Mouse (Mus musculus) liver, adult 2 months (tissue): ENCODE measurements around the gene 1700030J22Rik. TPM values are rescaled to one million over a fixed set of nuclear protein-coding genes. Genes with fewer than 3 reads are reported as not detected.

Experiments used
- DNase-seq: peaks from one replicate; pipeline ENCODE4 v3.0.0-alpha.2; 2011; ENCODE audit warnings: low read depth, low spot score; ENCODE audit errors: extremely low read depth
- H3K27ac ChIP-seq: fragments of 200-500 bp; replicated peaks from 2 replicates; pipeline ENCODE4 v1.5.1; 2012; ENCODE audit warnings: low read depth, mild to moderate bottlenecking, control low read depth, inconsistent platforms, low read length; ENCODE audit not compliant: insufficient read depth
- H3K27me3 ChIP-seq: fragments of 200-500 bp; 2 replicates; pipeline ENCODE4 v1.6.1; 2012; ENCODE audit warnings: mild to moderate bottlenecking, moderate library complexity, low read length, inconsistent platforms; ENCODE audit not compliant: control insufficient read depth, insufficient read depth
- H3K36me3 ChIP-seq: fragments of 200-500 bp; 2 replicates; pipeline ENCODE4 v1.6.1; 2012; ENCODE audit warnings: low read length, inconsistent platforms; ENCODE audit not compliant: control insufficient read depth, insufficient read depth
- H3K4me1 ChIP-seq: fragments of 200-500 bp; 2 replicates; pipeline ENCODE4 v1.6.1; 2011; ENCODE audit warnings: low read length; ENCODE audit not compliant: control insufficient read depth, insufficient read depth
- H3K4me3 ChIP-seq: fragments of 200-500 bp; 2 replicates; pipeline ENCODE4 v1.5.1; 2011; ENCODE audit warnings: low read depth, mild to moderate bottlenecking, control low read depth, low read length, moderate library complexity; ENCODE audit not compliant: insufficient read depth
- H3K79me2 ChIP-seq: fragments of 200-500 bp; 2 replicates; pipeline ENCODE4 v1.6.1; 2012; ENCODE audit warnings: inconsistent platforms, mild to moderate bottlenecking, low read length, moderate library complexity; ENCODE audit not compliant: control insufficient read depth, insufficient read depth
- H3K9ac ChIP-seq: fragments of 200-500 bp; 2 replicates; pipeline ENCODE4 v1.6.1; 2012; ENCODE audit warnings: low read depth, mild to moderate bottlenecking, control low read depth, inconsistent platforms, low read length
- CTCF ChIP-seq: fragments of 200-500 bp; IDR thresholded peaks from 2 replicates; pipeline ENCODE4 v1.5.1; 2011; ENCODE audit warnings: low read depth, low read length, control low read depth
- POLR2A ChIP-seq: fragments of 200-500 bp; IDR thresholded peaks from 2 replicates; pipeline ENCODE4 v1.6.1; 2011; ENCODE audit warnings: low read length, control low read depth; ENCODE audit not compliant: insufficient read depth; ENCODE audit errors: extremely low read depth
- WGBS: fragments of 180-500 bp; shearing (Covaris S2); methylation state at CpG from one replicate; pipeline ENCODE4 v1.1.7; 2018; 5-methylcytosine and 5-hydroxymethylcytosine counted together
- polyA plus RNA-seq: library from polyadenylated mRNA; depleted of rRNA; stranded (reverse); fragments of >200 nt; gene quantifications from 2 replicates; pipeline ENCODE4 v1.2.3, GENCODE M21; 2012
- total RNA-seq: library from RNA; depleted of rRNA; stranded (reverse); fragments of >200 nt; gene quantifications from 2 replicates; pipeline ENCODE4 v1.2.3, GENCODE M21; 2014

1700030J22Rik gene
- total and polyA plus RNA-seq, 2 experiments: 0.15 to 0.18 TPM

DNA sequence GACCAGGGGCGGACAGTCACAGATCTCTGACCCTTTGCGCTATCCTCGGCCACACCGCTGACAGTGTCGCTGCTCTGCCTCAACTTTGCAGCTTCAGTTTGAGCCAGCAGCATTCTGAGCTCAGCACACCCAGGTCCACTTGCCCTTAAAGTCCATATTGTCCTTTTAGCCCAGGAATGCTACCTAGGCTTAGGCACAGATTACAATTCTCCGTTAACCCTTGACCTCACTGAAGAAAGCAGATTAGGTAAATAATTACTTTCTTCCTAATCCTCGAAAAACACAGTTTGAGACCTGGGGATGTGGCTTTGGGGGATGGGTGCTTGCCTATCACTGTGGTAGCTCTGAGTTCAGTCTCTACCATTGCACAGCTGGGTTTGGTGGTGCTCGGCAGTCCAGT lies 12.5 kb upstream of the 1700030J22Rik start:
- Histone ChIP-seq H3K4me1 (peaks cover 5% of the 10 kb centered on the region), H3K4me3 (no peak overlapping the region), H3K79me2 (peaks cover 17% of the 10 kb centered on the region; the same call in 1 of the 2 replicates), H3K9ac (no peak overlapping the region), H3K27me3 (no peaks in the 10 kb centered on the region), H3K36me3 (peaks cover 19% of the 10 kb centered on the region; the same call in 1 of the 2 replicates), H3K27ac (no peak overlapping the region)
- WGBS: 31% methylated on average over 8 of the region's 8 CpGs
- DNase-seq: peak; percentile 68
- no peak for TF ChIP-seq POLR2A
- TF ChIP-seq CTCF: no peak

GRCm38 (mm10) chr8:116989842-116990241 lies 11.1 kb upstream of the 1700030J22Rik start:
- Histone ChIP-seq H3K27ac (no peak overlapping the region), H3K9ac (no peak overlapping the region), H3K79me2 (peaks cover 17% of the 10 kb centered on the region; the same call in 1 of the 2 replicates), H3K27me3 (no peaks in the 10 kb centered on the region), H3K36me3 (peaks cover 25% of the 10 kb centered on the region; the same call in 1 of the 2 replicates), H3K4me1 (peaks cover 5% of the 10 kb centered on the region), H3K4me3 (no peak overlapping the region)
- whole genome bisulfite sequencing: 88% methylated on average over 3 of the region's 3 CpGs
- TF ChIP-seq CTCF: no peak; the same call in 1 of the 2 replicates
- TF ChIP-seq POLR2A: no peak
- DNase-seq: no peak

GRCm38 (mm10) chr8:116980117-116980516 lies 1.4 kb upstream of the 1700030J22Rik start:
- WGBS: 15% methylated on average over 4 of the region's 4 CpGs
- no peaks in the 10 kb centered on the region for H3K79me2 ChIP-seq
- peak; percentile 48 for DNase-seq
- H3K27me3 ChIP-seq: no peaks in the 10 kb centered on the region
- no peak overlapping the region for H3K9ac ChIP-seq
- 0 out of 2 replicates have a peak overlapping the region, but pooled peaks have one; percentile 2 for H3K4me3 ChIP-seq
- H3K36me3 ChIP-seq: peaks cover 14% of the 10 kb centered on the region
- peaks cover 4% of the 10 kb centered on the region; the same call in 1 of the 2 replicates for H3K4me1 ChIP-seq
- H3K27ac ChIP-seq: no peak overlapping the region
- no peak for TF ChIP-seq POLR2A
- peak; percentile 14; the same call in 1 of the 2 replicates for TF ChIP-seq CTCF

GRCm38 (mm10) chr8:116978052-116978451 lies 707 bp downstream of the 1700030J22Rik start:
- 30% methylated on average over 8 of the region's 8 CpGs for WGBS
- TF ChIP-seq CTCF (no peak), POLR2A (no peak)
- peaks cover 3% of the 10 kb centered on the region; the same call in 1 of the 2 replicates for H3K36me3 ChIP-seq

GRCm38 (mm10) chr8:116975606-116976005 lies 3.2 kb downstream of the 1700030J22Rik start:
- Histone ChIP-seq H3K4me1 (peaks cover 4% of the 10 kb centered on the region; the same call in 1 of the 2 replicates), H3K4me3 (no peak overlapping the region), H3K27ac (0 out of 2 replicates have a peak overlapping the region, but pooled peaks have one; percentile 7), H3K9ac (no peak overlapping the region), H3K27me3 (no peaks in the 10 kb centered on the region), H3K79me2 (no peaks in the 10 kb centered on the region), H3K36me3 (no peaks in the 10 kb centered on the region)
- TF ChIP-seq CTCF (no peak), POLR2A (no peak)
- DNase-seq: no peak
- WGBS: 61% methylated on average over 5 of the region's 5 CpGs

More at GRCm38 (mm10) chr8:116978052-116978451, 707 bp downstream of the 1700030J22Rik start:
- H3K4me3 ChIP-seq: peak overlapping the region; percentile 75; the same call in 1 of the 2 replicates
- peaks cover 4% of the 10 kb centered on the region; the same call in 1 of the 2 replicates for H3K4me1 ChIP-seq
- DNase-seq: no peak
- no peaks in the 10 kb centered on the region for H3K27me3 ChIP-seq
- no peak overlapping the region for H3K9ac ChIP-seq
- no peaks in the 10 kb centered on the region for H3K79me2 ChIP-seq
- H3K27ac ChIP-seq: no peak overlapping the region

GRCm38 (mm10) chr8:116975066-116975465 lies 3.7 kb downstream of the 1700030J22Rik start:
- Histone ChIP-seq H3K4me1 (peaks cover 4% of the 10 kb centered on the region; the same call in 1 of the 2 replicates), H3K9ac (no peak overlapping the region), H3K36me3 (no peaks in the 10 kb centered on the region), H3K27me3 (no peaks in the 10 kb centered on the region), H3K79me2 (no peaks in the 10 kb centered on the region), H3K27ac (0 out of 2 replicates have a peak overlapping the region, but pooled peaks have one; percentile 7), H3K4me3 (no peak overlapping the region)
- no peak for TF ChIP-seq POLR2A
- no peak for TF ChIP-seq CTCF
- no peak for DNase-seq
- WGBS: 60% methylated on average over 5 of the region's 5 CpGs
